16 mouse cellular contexts compared by ENCODE assay signal in genomic region chr15:99619821-99620220, GRCm38 (mm10). TPM values are rescaled to one million over a fixed set of nuclear protein-coding genes. Genes with fewer than 3 reads are reported as not detected.
DNase-seq lines count a peak whose midpoint lies in the region; ATAC-seq and TF ChIP-seq lines count a peak whose summit lies in the region.
"Had no signal": no experiment of that assay in that cellular context is flagged by ENCODE, and none has a peak within 500 bp of the region (broad histone marks: within the 10 kb centered on the region; RNA-seq: fewer than 3 reads in every experiment).

No protein-coding gene starts in this region.

- no peak overlapping the region for H3K4me2 ChIP-seq in forebrain, embryonic 15.5 days (replicated peaks)
- no peak overlapping the region for H3K4me2 ChIP-seq in neural tube, embryonic 13.5 days
- no peak overlapping the region for H3K4me2 ChIP-seq in forebrain, embryonic 16.5 days (ENCODE audit: low read length)
- H3K4me2 ChIP-seq in neural tube, embryonic 15.5 days, result no peak overlapping the region
- H3K4me2 ChIP-seq: embryonic facial prominence, embryonic 15.5 days; limb, embryonic 15.5 days; lung, embryonic 15.5 days had no signal

- no peaks in the 10 kb centered on the region for H3K9me3 ChIP-seq in forebrain, embryonic 15.5 days
- no peaks in the 10 kb centered on the region for H3K9me3 ChIP-seq in forebrain, embryonic 10.5 days
- H3K9me3 ChIP-seq in neural tube, embryonic 13.5 days, result no peaks in the 10 kb centered on the region
- no peaks in the 10 kb centered on the region for H3K9me3 ChIP-seq in forebrain, embryonic 16.5 days (ENCODE audit: control insufficient read depth, low read length)
- no peaks in the 10 kb centered on the region for H3K9me3 ChIP-seq in neural tube, embryonic 15.5 days (replicated peaks)
- H3K9me3 ChIP-seq: embryonic facial prominence, embryonic 15.5 days; limb, embryonic 15.5 days; lung, embryonic 15.5 days; megakaryocyte, embryonic 14.5 days had no signal

- WGBS in forebrain, embryonic 15.5 days, result 66% methylated on average over 4 of the region's 4 CpGs
- WGBS in forebrain, embryonic 10.5 days, result 88% methylated on average over 4 of the region's 4 CpGs
- 49% methylated on average over 4 of the region's 4 CpGs for WGBS in neural tube, embryonic 13.5 days
- 58% methylated on average over 4 of the region's 4 CpGs for WGBS in forebrain, embryonic 16.5 days
- 38% methylated on average over 4 of the region's 4 CpGs for WGBS in neural tube, embryonic 15.5 days
- WGBS in lung, adult 2 months, result 72% methylated on average over 4 of the region's 4 CpGs

- peaks cover 20% of the 10 kb centered on the region for H3K36me3 ChIP-seq in forebrain, embryonic 15.5 days
- peaks cover 60% of the 10 kb centered on the region for H3K36me3 ChIP-seq in forebrain, embryonic 10.5 days (replicated peaks)
- peaks cover 43% of the 10 kb centered on the region for H3K36me3 ChIP-seq in neural tube, embryonic 13.5 days
- H3K36me3 ChIP-seq in forebrain, embryonic 16.5 days (ENCODE audit: control insufficient read depth, insufficient read depth), result 0 out of 2 replicates have a peak, but pooled peaks cover 1% of the 10 kb centered on the region
- peaks cover 13% of the 10 kb centered on the region for H3K36me3 ChIP-seq in neural tube, embryonic 15.5 days

- no peak for TF ChIP-seq CTCF in lung, adult 2 months (IDR thresholded peaks at IDR 0.05; ENCODE audit: insufficient read depth, low read length)

- no peak overlapping the region for H3K4me3 ChIP-seq in forebrain, embryonic 15.5 days
- no peak overlapping the region for H3K4me3 ChIP-seq in forebrain, embryonic 10.5 days
- no peak overlapping the region for H3K4me3 ChIP-seq in neural tube, embryonic 13.5 days
- H3K4me3 ChIP-seq in forebrain, embryonic 16.5 days (replicated peaks; ENCODE audit: low read length), result no peak overlapping the region
- no peak overlapping the region for H3K4me3 ChIP-seq in neural tube, embryonic 15.5 days (replicated peaks)
- no peak overlapping the region for H3K4me3 ChIP-seq in lung, adult 2 months (replicated peaks; ENCODE audit: extremely low read depth, low read depth, low read length)
- H3K4me3 ChIP-seq: embryonic facial prominence, embryonic 15.5 days; limb, embryonic 15.5 days; lung, embryonic 15.5 days; megakaryocyte, embryonic 14.5 days had no signal

- ATAC-seq in forebrain, embryonic 15.5 days (replicated peaks), result no peak; the same call in 1 of the 2 replicates
- no peak for ATAC-seq in neural tube, embryonic 13.5 days (ENCODE audit: low read depth)
- 0 out of 2 replicates have a peak, but pooled peaks have one; percentile 45 for ATAC-seq in forebrain, embryonic 16.5 days
- no peak for ATAC-seq in neural tube, embryonic 15.5 days (ENCODE audit: low FRiP score)

- TF ChIP-seq POLR2A in lung, adult 2 months (IDR thresholded peaks at IDR 0.05; ENCODE audit: borderline replicate concordance, extremely low read depth, low read depth, low read length), result no peak

- peak overlapping the region; percentile 56 for H3K27ac ChIP-seq in forebrain, embryonic 15.5 days (replicated peaks)
- H3K27ac ChIP-seq in forebrain, embryonic 10.5 days, result no peak overlapping the region
- peak overlapping the region; percentile 50 for H3K27ac ChIP-seq in neural tube, embryonic 13.5 days (replicated peaks)
- no peak overlapping the region for H3K27ac ChIP-seq in forebrain, embryonic 16.5 days (ENCODE audit: low read length)
- peak overlapping the region; percentile 37; the same call in 1 of the 2 replicates for H3K27ac ChIP-seq in neural tube, embryonic 15.5 days (replicated peaks)
- H3K27ac ChIP-seq: embryonic facial prominence, embryonic 15.5 days; limb, embryonic 15.5 days; lung, embryonic 15.5 days had no signal

- H3K4me1 ChIP-seq in forebrain, embryonic 15.5 days, result peaks cover 15% of the 10 kb centered on the region
- peaks cover 8% of the 10 kb centered on the region for H3K4me1 ChIP-seq in forebrain, embryonic 10.5 days
- peaks cover 34% of the 10 kb centered on the region for H3K4me1 ChIP-seq in neural tube, embryonic 13.5 days (replicated peaks)
- peaks cover 12% of the 10 kb centered on the region for H3K4me1 ChIP-seq in forebrain, embryonic 16.5 days (replicated peaks; ENCODE audit: control insufficient read depth, insufficient read depth, low read length)
- H3K4me1 ChIP-seq in neural tube, embryonic 15.5 days, result peaks cover 19% of the 10 kb centered on the region
- peaks cover 3% of the 10 kb centered on the region for H3K4me1 ChIP-seq in lung, adult 2 months (ENCODE audit: control insufficient read depth, insufficient read depth, low read length)

- H3K9ac ChIP-seq in forebrain, embryonic 15.5 days (replicated peaks), result no peak overlapping the region
- no peak overlapping the region for H3K9ac ChIP-seq in neural tube, embryonic 13.5 days
- no peak overlapping the region for H3K9ac ChIP-seq in forebrain, embryonic 16.5 days (replicated peaks; ENCODE audit: low read depth, low read length)
- H3K9ac ChIP-seq in neural tube, embryonic 15.5 days (replicated peaks), result no peak overlapping the region
- H3K9ac ChIP-seq: embryonic facial prominence, embryonic 15.5 days; limb, embryonic 15.5 days; lung, embryonic 15.5 days had no signal

- no peaks in the 10 kb centered on the region for H3K27me3 ChIP-seq in forebrain, embryonic 15.5 days
- H3K27me3 ChIP-seq in forebrain, embryonic 10.5 days (ENCODE audit: poor library complexity, severe bottlenecking), result peaks cover 9% of the 10 kb centered on the region
- no peaks in the 10 kb centered on the region for H3K27me3 ChIP-seq in neural tube, embryonic 13.5 days
- no peaks in the 10 kb centered on the region for H3K27me3 ChIP-seq in forebrain, embryonic 16.5 days (replicated peaks; ENCODE audit: control insufficient read depth, insufficient read depth, low read length)
- H3K27me3 ChIP-seq in neural tube, embryonic 15.5 days (replicated peaks), result no peaks in the 10 kb centered on the region
- H3K27me3 ChIP-seq: embryonic facial prominence, embryonic 15.5 days; lung, embryonic 15.5 days had no signal

- DNase-seq in forebrain, embryonic 10.5 days (ENCODE audit: extremely low spot score, low spot score), result no peak
- DNase-seq in neural tube, embryonic 10.5 days (ENCODE audit: extremely low spot score, low spot score), result no peak
- DNase-seq in lung, adult 2 months, result no peak
- DNase-seq: heart, adult 11 months; thymus, adult 18-20 months had no signal

RNA-seq across cellular contexts. Expression of gene Aqp6, which starts 18.6 kb away (rescaled TPM):
- polyA plus RNA-seq in forebrain, embryonic 15.5 days (2015; fragmentation: Nextera tagmentation; extraction: Ambion mirVana), result not detected in 2 replicates
- polyA plus RNA-seq in forebrain, embryonic 10.5 days (2016; fragmentation: Nextera tagmentation; extraction: Ambion mirVana), result not detected in 2 replicates
- 3.5 and 3.6 TPM in 2 replicates for polyA plus RNA-seq in neural tube, embryonic 13.5 days (2015; fragmentation: Nextera tagmentation; extraction: Ambion mirVana)
- polyA plus RNA-seq in forebrain, embryonic 16.5 days (2015; fragmentation: Nextera tagmentation; extraction: Ambion mirVana), result not detected in 2 replicates
- polyA plus RNA-seq in neural tube, embryonic 15.5 days (2015; fragmentation: Nextera tagmentation; extraction: Ambion mirVana), result 0.64 and 0.72 TPM in 2 replicates
- not detected in 2 replicates for polyA plus RNA-seq in lung, adult 2 months (2012; rRNA removed)
- polyA plus RNA-seq: embryonic facial prominence, embryonic 15.5 days; heart, embryonic 16.5 days; intestine, embryonic 14.5 days; kidney, embryonic 16.5 days; limb, embryonic 15.5 days; lung, embryonic 15.5 days had no signal

RNA-seq across cellular contexts. Expression of gene Aqp5, which starts 29.2 kb away (rescaled TPM):
- polyA plus RNA-seq in forebrain, embryonic 15.5 days (2015; fragmentation: Nextera tagmentation; extraction: Ambion mirVana), result 0.38 TPM in 1 of 2 replicates, not detected in the other
- not detected in 2 replicates for polyA plus RNA-seq in forebrain, embryonic 10.5 days (2016; fragmentation: Nextera tagmentation; extraction: Ambion mirVana)
- 1.9 and 2.3 TPM in 2 replicates for polyA plus RNA-seq in neural tube, embryonic 13.5 days (2015; fragmentation: Nextera tagmentation; extraction: Ambion mirVana)
- 0.40 and 0.86 TPM in 2 replicates for polyA plus RNA-seq in forebrain, embryonic 16.5 days (2015; fragmentation: Nextera tagmentation; extraction: Ambion mirVana)
- 1.00 and 3.7 TPM in 2 replicates for polyA plus RNA-seq in neural tube, embryonic 15.5 days (2015; fragmentation: Nextera tagmentation; extraction: Ambion mirVana)
- 511 and 692 TPM in 2 replicates for polyA plus RNA-seq in lung, adult 2 months (2012; rRNA removed)

RNA-seq across cellular contexts. Expression of gene Racgap1, which starts 31.6 kb away (rescaled TPM):
- polyA plus RNA-seq in forebrain, embryonic 15.5 days (2015; fragmentation: Nextera tagmentation; extraction: Ambion mirVana), result 113 and 118 TPM in 2 replicates
- polyA plus RNA-seq in forebrain, embryonic 10.5 days (2016; fragmentation: Nextera tagmentation; extraction: Ambion mirVana), result 193 and 201 TPM in 2 replicates
- polyA plus RNA-seq in neural tube, embryonic 13.5 days (2015; fragmentation: Nextera tagmentation; extraction: Ambion mirVana), result 130 and 133 TPM in 2 replicates
- polyA plus RNA-seq in forebrain, embryonic 16.5 days (2015; fragmentation: Nextera tagmentation; extraction: Ambion mirVana), result 94.4 and 113 TPM in 2 replicates
- 59.4 and 84.9 TPM in 2 replicates for polyA plus RNA-seq in neural tube, embryonic 15.5 days (2015; fragmentation: Nextera tagmentation; extraction: Ambion mirVana)
- polyA plus RNA-seq in lung, adult 2 months (2012; rRNA removed), result 2.9 and 4.9 TPM in 2 replicates

RNA-seq across cellular contexts. Expression of gene Aqp2, which starts 41.0 kb away (rescaled TPM):
- polyA plus RNA-seq in forebrain, embryonic 15.5 days (2015; fragmentation: Nextera tagmentation; extraction: Ambion mirVana), result not detected in 2 replicates
- not detected in 2 replicates for polyA plus RNA-seq in forebrain, embryonic 10.5 days (2016; fragmentation: Nextera tagmentation; extraction: Ambion mirVana)
- polyA plus RNA-seq in neural tube, embryonic 13.5 days (2015; fragmentation: Nextera tagmentation; extraction: Ambion mirVana), result not detected in 2 replicates
- polyA plus RNA-seq in forebrain, embryonic 16.5 days (2015; fragmentation: Nextera tagmentation; extraction: Ambion mirVana), result 0.17 TPM in 1 of 2 replicates, not detected in the other
- not detected in 2 replicates for polyA plus RNA-seq in neural tube, embryonic 15.5 days (2015; fragmentation: Nextera tagmentation; extraction: Ambion mirVana)
- 1.1 and 1.3 TPM in 2 replicates for polyA plus RNA-seq in lung, adult 2 months (2012; rRNA removed)
- polyA plus RNA-seq: embryonic facial prominence, embryonic 15.5 days; intestine, embryonic 14.5 days; limb, embryonic 15.5 days had no signal

RNA-seq across cellular contexts. Expression of gene Asic1, which starts 50.3 kb away (rescaled TPM):
- polyA plus RNA-seq in forebrain, embryonic 15.5 days (2015; fragmentation: Nextera tagmentation; extraction: Ambion mirVana), result 26.0 and 30.4 TPM in 2 replicates
- 2.2 and 2.4 TPM in 2 replicates for polyA plus RNA-seq in forebrain, embryonic 10.5 days (2016; fragmentation: Nextera tagmentation; extraction: Ambion mirVana)
- polyA plus RNA-seq in neural tube, embryonic 13.5 days (2015; fragmentation: Nextera tagmentation; extraction: Ambion mirVana), result 76.0 and 77.8 TPM in 2 replicates
- polyA plus RNA-seq in forebrain, embryonic 16.5 days (2015; fragmentation: Nextera tagmentation; extraction: Ambion mirVana), result 26.2 and 37.4 TPM in 2 replicates
- 59.3 and 68.9 TPM in 2 replicates for polyA plus RNA-seq in neural tube, embryonic 15.5 days (2015; fragmentation: Nextera tagmentation; extraction: Ambion mirVana)
- 0.18 and 0.19 TPM in 2 replicates for polyA plus RNA-seq in lung, adult 2 months (2012; rRNA removed)

Comparison
In these comparisons a context has a peak if more than half of its experiments do, and no peak if none do; other contexts are left out.
1. H3K27ac ChIP-seq: peak in forebrain, embryonic 15.5 days (single experiment), neural tube, embryonic 13.5 days (single experiment) and neural tube, embryonic 15.5 days (single experiment); none in forebrain, embryonic 10.5 days (single experiment) and forebrain, embryonic 16.5 days (single experiment).
2. RNA of gene Aqp5, which starts 29.2 kb away (polyA plus RNA-seq): 511 to 692 TPM in lung, adult 2 months; 1.9 to 2.3 TPM in neural tube, embryonic 13.5 days, 1.00 to 3.7 TPM in neural tube, embryonic 15.5 days, 0.40 to 0.86 TPM in forebrain, embryonic 16.5 days, 0.38 TPM in forebrain, embryonic 15.5 days and not detected in forebrain, embryonic 10.5 days; every median in the first group is over 100 times any median in the second.
3. RNA of gene Racgap1, which starts 31.6 kb away (polyA plus RNA-seq): 193 to 201 TPM in forebrain, embryonic 10.5 days, 130 to 133 TPM in neural tube, embryonic 13.5 days, 113 to 118 TPM in forebrain, embryonic 15.5 days, 94.4 to 113 TPM in forebrain, embryonic 16.5 days and 59.4 to 84.9 TPM in neural tube, embryonic 15.5 days; 2.9 to 4.9 TPM in lung, adult 2 months; every median in the first group is over 10 times any median in the second.